Mouse (Mus musculus) embryonic fibroblast, embryonic 13.5 days (primary cell): ENCODE measurements around the gene Maz. TPM values are rescaled to one million over a fixed set of nuclear protein-coding genes. Genes with fewer than 3 reads are reported as not detected.

Experiments
- H3K27ac ChIP-seq: 2 replicates; pipeline ENCODE4 v1.5.1; 2012; ENCODE audit warnings: low read length, control low read depth, inconsistent platforms; ENCODE audit not compliant: insufficient read depth
- H3K4me1 ChIP-seq: 2 replicates; pipeline ENCODE4 v1.6.1; 2011; ENCODE audit warnings: low read length; ENCODE audit not compliant: control insufficient read depth, insufficient read depth
- H3K4me3 ChIP-seq: 2 replicates; pipeline ENCODE4 v1.5.1; 2011; ENCODE audit warnings: mild to moderate bottlenecking, control low read depth, low read length; ENCODE audit not compliant: insufficient read depth
- CTCF ChIP-seq: IDR thresholded peaks from 2 replicates; pipeline ENCODE4 v1.5.1; 2011; ENCODE audit warnings: mild to moderate bottlenecking, control low read depth, low read length, moderate library complexity, borderline replicate concordance; ENCODE audit not compliant: insufficient read depth
- POLR2A ChIP-seq: IDR thresholded peaks from 2 replicates; pipeline ENCODE4 v1.6.1; 2011; ENCODE audit warnings: low read depth, mild to moderate bottlenecking, control low read depth, low read length, moderate library complexity
- polyA plus RNA-seq: library from polyadenylated mRNA; stranded (reverse); fragments of >200 nt; gene quantifications from 2 replicates; pipeline ENCODE4 v1.2.4, GENCODE M21; 2011; ENCODE audit warnings: low read depth; ENCODE audit not compliant: missing spikeins, insufficient read length

Maz gene
- polyA plus RNA-seq, 1 experiment, result 127 TPM

DNA sequence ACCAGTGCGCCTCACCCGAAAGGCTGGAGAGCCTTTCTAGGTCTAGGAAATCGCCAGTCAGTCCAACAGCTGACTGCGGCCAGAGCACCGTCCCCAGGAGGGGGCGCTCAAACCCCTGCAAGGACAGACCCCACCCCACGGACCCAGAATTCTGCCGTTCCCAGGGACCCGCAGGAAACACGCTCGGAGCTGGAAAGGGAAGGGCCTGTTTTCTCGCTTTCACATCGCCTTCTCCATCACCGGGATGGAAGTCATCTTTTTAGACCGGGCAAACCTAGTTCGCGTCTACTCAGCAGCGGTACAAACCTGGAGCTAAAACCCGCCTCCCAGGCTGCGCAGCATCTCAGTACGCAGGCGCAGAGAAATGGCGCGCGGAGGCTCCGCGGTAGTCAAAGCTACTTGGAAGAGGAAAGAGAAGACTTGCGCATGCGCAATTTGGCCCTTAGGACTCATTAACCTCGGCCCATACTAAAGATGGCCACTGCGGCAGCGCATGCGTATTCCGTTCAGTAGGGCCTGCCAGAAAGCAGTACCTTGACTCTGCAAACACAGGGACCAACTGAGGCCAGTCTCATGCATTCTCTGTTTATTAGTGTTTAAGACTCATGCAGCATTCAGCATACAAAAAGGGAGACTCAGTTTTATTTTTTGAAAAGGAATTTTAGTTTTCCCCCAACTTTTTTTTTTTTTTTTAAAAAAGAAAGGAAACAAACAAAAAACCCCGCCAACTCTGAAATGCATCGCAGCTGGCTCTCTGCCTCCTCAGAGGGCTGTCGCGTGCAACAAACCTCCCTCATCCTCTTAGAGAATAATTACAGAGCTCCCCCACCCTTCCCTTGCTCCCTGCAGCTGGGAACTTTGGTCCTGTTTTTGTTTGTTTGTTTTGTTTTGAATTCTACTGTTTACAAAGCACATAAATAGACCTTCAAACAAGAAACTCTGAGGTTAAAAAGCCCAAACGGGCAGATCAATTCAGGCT lies 9.6 kb downstream of the Maz start, which contains the start of gene Pagr1a:
TSS of gene Pagr1a (minus strand) at position 382 of the 979 bp plus-strand sequence.
- Histone ChIP-seq H3K4me1 (peaks cover 8% of the 10 kb centered on the region), H3K4me3 (peak within 1 kb of the TSS; percentile 73), H3K27ac (peak within 1 kb of the TSS; percentile 85)
- peak; percentile 55; the same call in 1 of the 2 replicates for TF ChIP-seq CTCF
- peak; percentile 76 for TF ChIP-seq POLR2A

DNA sequence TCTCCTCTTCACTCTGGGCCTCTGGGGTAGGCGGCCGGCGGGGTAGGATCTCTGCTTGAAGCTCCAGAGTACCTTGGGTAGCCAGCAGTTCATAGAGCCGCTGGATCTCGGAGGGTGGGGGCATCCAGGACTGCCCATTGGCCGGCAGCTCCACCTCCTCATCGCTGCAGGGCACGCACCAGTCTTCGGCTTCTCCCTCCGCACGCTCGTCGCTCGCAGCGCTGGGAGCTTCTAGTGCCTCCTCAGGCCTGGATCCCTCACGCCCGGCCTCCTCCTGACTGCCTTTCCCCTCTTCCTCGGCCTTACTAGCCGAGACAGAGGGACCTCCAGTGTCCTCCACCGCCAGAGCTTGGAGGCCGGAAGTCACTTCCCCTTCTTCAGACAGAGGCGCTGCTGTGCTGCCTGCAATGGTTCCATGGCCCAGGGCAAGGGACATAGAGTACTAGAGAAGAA lies 10.3 kb downstream of the Maz start:
- Histone ChIP-seq H3K27ac (peak overlapping the region; percentile 85), H3K4me1 (peaks cover 2% of the 10 kb centered on the region; the same call in 1 of the 2 replicates), H3K4me3 (peak overlapping the region; percentile 73)
- TF ChIP-seq CTCF (no peak), POLR2A (peak; percentile 87; the same call in 1 of the 2 replicates)

DNA sequence TGATC lies 10.6 kb downstream of the Maz start, which contains the start of gene Pagr1b:
TSS of gene Pagr1b (minus strand) at position 4 of the 5 bp plus-strand sequence.
- H3K27ac ChIP-seq, result peak within 1 kb of the TSS; percentile 85
- peaks cover 2% of the 10 kb centered on the region; the same call in 1 of the 2 replicates for H3K4me1 ChIP-seq
- peak within 1 kb of the TSS; percentile 73 for H3K4me3 ChIP-seq
- TF ChIP-seq CTCF (no peak), POLR2A (no peak)

DNA sequence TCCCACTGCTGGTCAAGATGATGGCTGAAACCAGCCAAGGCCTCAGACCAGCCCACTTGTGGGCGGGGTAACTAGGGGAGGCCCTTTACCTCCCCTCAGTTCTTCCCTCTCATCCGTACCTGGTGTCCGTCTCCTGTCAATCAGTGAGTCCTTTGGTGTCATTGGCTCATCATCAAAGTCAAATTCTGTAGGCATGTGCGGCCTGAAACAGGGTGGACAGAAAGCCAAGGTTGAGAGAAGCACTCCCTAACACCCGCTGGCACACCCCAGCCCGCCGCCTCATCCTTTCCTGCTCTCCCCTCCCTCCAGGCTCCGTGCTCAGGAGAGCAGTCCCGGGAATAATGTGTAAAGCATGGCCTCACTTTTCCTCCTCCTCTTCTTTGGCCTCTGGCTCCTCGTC lies 10.8 kb downstream of the Maz start:
- peaks cover 2% of the 10 kb centered on the region; the same call in 1 of the 2 replicates for H3K4me1 ChIP-seq

DNA sequence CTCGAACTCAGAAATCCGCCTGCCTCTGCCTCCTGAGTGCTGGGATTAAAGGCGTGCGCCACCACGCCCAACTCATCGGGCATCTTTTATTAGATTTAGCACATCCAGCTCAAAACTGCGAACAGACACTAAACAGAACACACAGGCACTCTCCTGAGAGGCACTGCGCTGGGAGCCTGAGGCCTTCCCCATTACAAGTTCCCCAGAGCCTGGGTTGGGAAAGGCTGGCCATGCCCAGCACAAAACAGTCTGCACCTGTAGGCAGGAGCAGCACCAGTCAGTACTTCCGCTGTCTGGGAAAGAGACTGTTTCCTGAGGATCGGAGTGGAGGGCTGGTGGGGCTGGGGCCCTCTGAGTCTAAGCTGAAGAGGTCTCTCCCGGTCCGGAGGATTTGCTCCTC lies 11.8 kb downstream of the Maz start:
- Histone ChIP-seq H3K4me3 (no peak overlapping the region), H3K4me1 (peaks cover 2% of the 10 kb centered on the region; the same call in 1 of the 2 replicates), H3K27ac (no peak overlapping the region)
- no peak for TF ChIP-seq POLR2A
- no peak for TF ChIP-seq CTCF

More for the DNA sequence above, 10.8 kb downstream of the Maz start:
- no peak for TF ChIP-seq CTCF
- TF ChIP-seq POLR2A, result no peak; the same call in 1 of the 2 replicates
- Histone ChIP-seq H3K4me3 (peak overlapping the region; percentile 73), H3K27ac (peak overlapping the region; percentile 85)

DNA sequence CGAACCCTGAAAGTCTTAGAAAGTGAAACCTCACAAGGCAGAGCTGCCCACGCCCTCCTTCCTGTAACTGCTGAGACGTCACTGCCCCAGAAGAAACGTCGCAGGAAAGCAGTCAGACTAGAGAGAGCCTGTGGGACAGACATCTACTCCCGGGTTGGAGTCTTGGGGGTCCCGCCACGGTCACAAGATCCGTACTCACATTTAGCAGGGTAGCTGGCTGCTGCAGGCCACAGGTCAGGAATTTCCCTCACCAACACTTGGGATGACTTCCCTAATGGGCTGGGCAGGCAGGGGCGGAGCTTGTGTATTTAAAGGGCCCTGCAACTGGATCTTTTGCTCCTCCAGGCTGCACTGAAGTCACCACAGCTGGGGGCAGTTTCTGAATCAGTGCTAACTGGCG lies 12.5 kb downstream of the Maz start, which contains the start of gene Mvp:
TSS of gene Mvp (minus strand) at position 302 of the 400 bp plus-strand sequence.
- Histone ChIP-seq H3K27ac (peak within 1 kb of the TSS; percentile 28), H3K4me1 (peaks cover 2% of the 10 kb centered on the region), H3K4me3 (peak within 1 kb of the TSS; percentile 78)
- TF ChIP-seq CTCF (no peak), POLR2A (peak; percentile 73)

DNA sequence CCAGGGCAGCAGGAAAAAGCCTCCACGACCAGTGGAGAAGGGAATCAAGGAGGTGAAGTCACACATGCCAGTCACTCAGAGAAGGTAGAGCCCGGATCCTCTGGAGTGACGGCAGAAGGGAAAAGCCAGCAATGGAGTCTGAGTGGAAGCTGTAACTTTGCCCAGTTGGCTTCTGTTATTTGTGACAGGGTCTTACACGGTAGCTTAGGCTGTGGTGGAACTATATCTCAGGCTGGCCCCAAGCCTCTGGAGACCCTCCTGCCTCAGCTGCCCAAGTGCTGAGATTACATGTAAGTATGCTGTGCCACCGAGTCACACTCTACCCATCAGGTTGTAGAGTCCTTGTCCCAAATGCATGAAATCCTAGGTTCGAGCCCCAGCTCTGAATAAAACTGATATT lies 13.5 kb downstream of the Maz start:
- Histone ChIP-seq H3K27ac (no peak overlapping the region), H3K4me1 (peaks cover 9% of the 10 kb centered on the region), H3K4me3 (peak overlapping the region; percentile 78)
- TF ChIP-seq POLR2A (no peak), CTCF (no peak)

DNA sequence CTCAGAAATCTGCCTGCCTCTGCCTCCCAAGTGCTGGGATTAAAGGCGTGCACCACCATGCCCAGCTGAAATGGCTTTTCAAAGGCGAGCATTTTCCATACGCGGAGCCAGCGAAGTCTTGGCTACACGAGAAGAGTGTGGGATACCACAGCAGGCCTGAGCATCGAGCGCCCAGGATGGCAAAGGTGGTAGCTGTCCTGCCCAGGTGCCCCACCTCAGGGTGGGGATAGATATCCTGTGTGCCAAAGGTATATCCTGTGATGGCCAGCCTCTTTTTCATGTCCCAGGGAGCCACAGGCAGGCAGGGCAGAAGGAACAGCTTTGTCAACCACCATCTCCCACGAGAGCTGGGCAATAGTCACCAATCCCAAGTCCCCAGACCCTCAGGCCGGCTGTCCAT lies 14.0 kb downstream of the Maz start:
- Histone ChIP-seq H3K4me3 (no peak overlapping the region), H3K27ac (no peak overlapping the region), H3K4me1 (peaks cover 10% of the 10 kb centered on the region)
- TF ChIP-seq POLR2A (no peak), CTCF (no peak)

DNA sequence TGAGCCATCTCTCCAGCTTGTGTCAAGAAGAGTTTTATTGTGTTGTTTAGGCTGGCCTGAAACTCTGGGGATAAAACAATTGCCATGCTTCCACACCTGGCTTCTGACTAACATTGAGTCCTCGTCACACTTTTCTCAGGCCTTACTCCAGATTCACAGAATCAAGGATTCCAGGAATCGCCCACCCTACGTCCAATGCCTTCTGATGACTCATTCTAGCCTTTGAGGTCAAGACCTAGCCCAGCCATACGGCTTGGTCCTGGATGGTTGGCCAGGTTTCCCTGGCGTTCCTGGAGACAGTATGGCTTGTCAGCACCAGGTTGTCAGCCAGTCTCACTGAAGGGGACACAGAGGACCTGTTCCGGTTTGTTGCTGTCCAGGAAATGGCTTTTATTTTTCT lies 14.5 kb downstream of the Maz start:
- TF ChIP-seq CTCF (no peak), POLR2A (no peak)

DNA sequence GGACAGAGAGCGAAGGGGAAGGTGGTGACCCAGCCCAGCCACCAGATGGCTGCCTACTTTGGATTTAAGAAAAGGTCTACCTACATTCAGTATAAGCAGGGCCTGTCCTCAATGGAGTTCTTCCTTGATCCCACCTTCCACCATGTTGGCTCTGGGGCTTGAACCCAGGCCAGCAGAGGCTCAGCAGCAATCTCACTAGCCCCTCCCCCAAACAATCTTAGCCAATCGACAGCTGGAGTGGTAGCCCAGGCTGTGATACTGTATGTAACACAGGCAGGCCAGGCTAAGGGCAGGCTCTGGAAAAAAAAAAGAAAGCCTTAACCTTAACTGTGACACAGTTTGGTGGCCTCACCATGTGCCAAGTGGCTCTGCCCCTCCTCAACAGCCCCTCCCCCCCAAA lies 15.1 kb downstream of the Maz start:
- H3K4me3 ChIP-seq, result no peak overlapping the region

More for the DNA sequence above, 14.5 kb downstream of the Maz start:
- H3K27ac ChIP-seq, result no peak overlapping the region
- no peak overlapping the region for H3K4me3 ChIP-seq
- peaks cover 10% of the 10 kb centered on the region for H3K4me1 ChIP-seq

More for the DNA sequence above, 15.1 kb downstream of the Maz start:
- no peak overlapping the region for H3K27ac ChIP-seq
- no peak for TF ChIP-seq POLR2A
- no peak for TF ChIP-seq CTCF
- peaks cover 10% of the 10 kb centered on the region for H3K4me1 ChIP-seq
